Mouse (Mus musculus) MEL (cell line): ENCODE data around the gene Erich6b. TPM values are rescaled to one million over a fixed set of nuclear protein-coding genes. Genes with fewer than 3 reads are reported as not detected.

Experiments used
- DNase-seq: peaks from one replicate; pipeline ENCODE4 v3.0.0; 2011; ENCODE audit warnings: low read depth, low spot score
- H3K27ac ChIP-seq: 2 replicates; pipeline ENCODE4 v1.5.1; 2012; ENCODE audit warnings: low read depth, mild to moderate bottlenecking, control low read depth, low read length, moderate library complexity; ENCODE audit not compliant: control insufficient read depth
- H3K27me3 ChIP-seq, 2 experiments: fragments of 150-350 bp in 1 of 2; sonication (generic) in 1 of 2; 2 replicates each; pipeline ENCODE4 v1.6.1; 2012; ENCODE audit warnings: low read length in 2 of 2, mild to moderate bottlenecking in 2 of 2, improper control_type of control experiment in 1 of 2, moderate library complexity in 1 of 2; ENCODE audit not compliant: insufficient read depth in 2 of 2, control insufficient read depth in 1 of 2
- H3K36me3 ChIP-seq, 2 experiments: 2 replicates each; pipeline ENCODE4 v1.6.1; 2012 to 2014; ENCODE audit warnings: low read length in 2 of 2, improper control_type of control experiment in 1 of 2, inconsistent platforms in 1 of 2, mild to moderate bottlenecking in 1 of 2; ENCODE audit not compliant: insufficient read depth in 2 of 2, control insufficient read depth in 1 of 2
- H3K4me1 ChIP-seq, 2 experiments: fragments of 150-350 bp in 1 of 2; sonication (generic) in 1 of 2; 2 replicates each; pipeline ENCODE4 v1.6.1; 2012; ENCODE audit warnings: low read length in 2 of 2, improper control_type of control experiment in 1 of 2, mild to moderate bottlenecking in 1 of 2; ENCODE audit not compliant: insufficient read depth in 2 of 2, control insufficient read depth in 1 of 2
- H3K4me3 ChIP-seq, 2 experiments: fragments of 150-350 bp in 1 of 2; sonication (generic) in 1 of 2; 2 replicates each; pipeline ENCODE4 v1.5.1; 2012; ENCODE audit warnings: low read depth in 2 of 2, low read length in 2 of 2, mild to moderate bottlenecking in 2 of 2, moderate library complexity in 2 of 2, control low read depth in 1 of 2, improper control_type of control experiment in 1 of 2; ENCODE audit not compliant: control insufficient read depth in 1 of 2, insufficient read depth in 1 of 2
- H3K79me2 ChIP-seq: 2 replicates; pipeline ENCODE4 v1.6.1; 2012; ENCODE audit warnings: mild to moderate bottlenecking, low read length, moderate library complexity; ENCODE audit not compliant: control insufficient read depth, poor library complexity, insufficient read depth
- H3K9ac ChIP-seq: 2 replicates; pipeline ENCODE4 v1.6.1; 2012; ENCODE audit warnings: low read depth, mild to moderate bottlenecking, control low read depth, low read length, moderate library complexity; ENCODE audit not compliant: control insufficient read depth, poor library complexity, severe bottlenecking
- H3K9me3 ChIP-seq: fragments of 150-350 bp; sonication (generic); replicated peaks from 2 replicates; pipeline ENCODE4 v1.6.1; 2012; ENCODE audit warnings: mild to moderate bottlenecking, low read length, improper control_type of control experiment, moderate library complexity; ENCODE audit not compliant: insufficient read depth
- CHD1 ChIP-seq: IDR thresholded peaks from 2 replicates; pipeline ENCODE4 v1.6.1; 2012; ENCODE audit warnings: low read depth, mild to moderate bottlenecking, inconsistent platforms, low read length, improper control_type of control experiment
- CHD2 ChIP-seq: IDR thresholded peaks from 2 replicates; pipeline ENCODE4 v1.6.1; 2011; ENCODE audit warnings: low read length, improper control_type of control experiment
- CTCF ChIP-seq, 3 experiments: IDR thresholded peaks in 2 of 3; conservative IDR thresholded peaks in 1 of 3; 2 replicates each; pipeline ENCODE4 v1.5.1; 2011 to 2012; ENCODE audit warnings: low read length in 3 of 3, low read depth in 2 of 3, mild to moderate bottlenecking in 2 of 3, improper control_type of control experiment in 1 of 3, inconsistent platforms in 1 of 3, mixed read lengths in 1 of 3, moderate library complexity in 1 of 3; ENCODE audit not compliant: control insufficient read depth in 1 of 3, insufficient read depth in 1 of 3, poor library complexity in 1 of 3, severe bottlenecking in 1 of 3
- E2F4 ChIP-seq: IDR thresholded peaks from 2 replicates; pipeline ENCODE4 v1.6.1; 2011; ENCODE audit warnings: low read depth, low read length, improper control_type of control experiment, borderline replicate concordance
- ETS1 ChIP-seq: IDR thresholded peaks from 2 replicates; pipeline ENCODE4 v1.6.1; 2012; ENCODE audit warnings: low read depth, mild to moderate bottlenecking, inconsistent platforms, low read length, improper control_type of control experiment, moderate library complexity
- GATA1 ChIP-seq: IDR thresholded peaks from 2 replicates; pipeline ENCODE4 v1.6.1; 2011; ENCODE audit warnings: low read depth, low read length, improper control_type of control experiment
- HCFC1 ChIP-seq: IDR thresholded peaks from 2 replicates; pipeline ENCODE4 v1.6.1; 2012; ENCODE audit warnings: low read depth, mild to moderate bottlenecking, inconsistent platforms, low read length, improper control_type of control experiment, moderate library complexity
- JUND ChIP-seq: IDR thresholded peaks from 2 replicates; pipeline ENCODE4 v1.6.1; 2011; ENCODE audit warnings: low read depth, mild to moderate bottlenecking, improper control_type of control experiment, low read length
- MAFK ChIP-seq: IDR thresholded peaks from 2 replicates; pipeline ENCODE4 v1.6.1; 2011; ENCODE audit warnings: low read depth, mild to moderate bottlenecking, low read length, improper control_type of control experiment, borderline replicate concordance
- MAZ ChIP-seq: IDR thresholded peaks from 2 replicates; pipeline ENCODE4 v1.6.1; 2012; ENCODE audit warnings: low read depth, mild to moderate bottlenecking, inconsistent platforms, low read length, improper control_type of control experiment
- MEF2A ChIP-seq: IDR thresholded peaks from 2 replicates; pipeline ENCODE4 v1.6.1; 2014; ENCODE audit warnings: low read depth, mild to moderate bottlenecking, inconsistent platforms, low read length, improper control_type of control experiment; ENCODE audit not compliant: poor library complexity, insufficient replicate concordance, severe bottlenecking; ENCODE audit errors: extremely low read depth
- MXI1 ChIP-seq: IDR thresholded peaks from 2 replicates; pipeline ENCODE4 v1.6.1; 2011; ENCODE audit warnings: mild to moderate bottlenecking, low read depth, low read length, improper control_type of control experiment
- MYC ChIP-seq: IDR thresholded peaks from 2 replicates; pipeline ENCODE4 v1.6.1; 2011; ENCODE audit warnings: low read depth, mild to moderate bottlenecking, low read length, improper control_type of control experiment, moderate library complexity
- NELFE ChIP-seq: IDR thresholded peaks from 2 replicates; pipeline ENCODE4 v1.6.1; 2011; ENCODE audit warnings: low read depth, low read length, improper control_type of control experiment
- NRF1 ChIP-seq: IDR thresholded peaks from 2 replicates; pipeline ENCODE4 v1.6.1; 2014; ENCODE audit warnings: low read depth, mild to moderate bottlenecking, inconsistent platforms, low read length, improper control_type of control experiment, moderate library complexity; ENCODE audit not compliant: poor library complexity, insufficient read depth, severe bottlenecking
- POLR2AphosphoS2 ChIP-seq: IDR thresholded peaks from 2 replicates; pipeline ENCODE4 v1.6.1; 2011; ENCODE audit warnings: low read length, improper control_type of control experiment
- RAD21 ChIP-seq: IDR thresholded peaks from 2 replicates; pipeline ENCODE4 v1.6.1; 2011; ENCODE audit warnings: mild to moderate bottlenecking, low read depth, low read length, improper control_type of control experiment
- RCOR1 ChIP-seq: IDR thresholded peaks from 2 replicates; pipeline ENCODE4 v1.6.1; 2012; ENCODE audit warnings: low read depth, mild to moderate bottlenecking, inconsistent platforms, low read length, improper control_type of control experiment
- TAL1 ChIP-seq: IDR thresholded peaks from 2 replicates; pipeline ENCODE4 v1.6.1; 2012; ENCODE audit warnings: mild to moderate bottlenecking, inconsistent platforms, low read length, moderate library complexity, mixed read lengths
- TBP ChIP-seq: IDR thresholded peaks from 2 replicates; pipeline ENCODE4 v1.8.0; 2011; ENCODE audit warnings: low read depth, low read length, improper control_type of control experiment
- TCF12 ChIP-seq: IDR thresholded peaks from 2 replicates; pipeline ENCODE4 v1.6.1; 2014; ENCODE audit warnings: low read depth, mild to moderate bottlenecking, inconsistent platforms, low read length, improper control_type of control experiment, moderate library complexity
- UBTF ChIP-seq: IDR thresholded peaks from 2 replicates; pipeline ENCODE4 v1.6.1; 2012; ENCODE audit warnings: low read depth, mild to moderate bottlenecking, inconsistent platforms, low read length, improper control_type of control experiment, moderate library complexity, borderline replicate concordance; ENCODE audit not compliant: insufficient read depth
- USF1 ChIP-seq: IDR thresholded peaks from 2 replicates; pipeline ENCODE4 v1.6.1; 2014; ENCODE audit warnings: low read depth, mild to moderate bottlenecking, inconsistent platforms, low read length, improper control_type of control experiment, moderate library complexity
- USF2 ChIP-seq, 2 experiments: IDR thresholded peaks; 2 replicates each; pipeline ENCODE4 v1.6.1; 2011 to 2012; ENCODE audit warnings: improper control_type of control experiment in 2 of 2, low read length in 2 of 2, borderline replicate concordance in 1 of 2, inconsistent platforms in 1 of 2, low read depth in 1 of 2, mild to moderate bottlenecking in 1 of 2; ENCODE audit not compliant: insufficient read depth in 1 of 2
- ZC3H11A ChIP-seq: IDR thresholded peaks from 2 replicates; pipeline ENCODE4 v1.6.1; 2012; ENCODE audit warnings: low read depth, mild to moderate bottlenecking, inconsistent platforms, low read length, improper control_type of control experiment
- ZKSCAN1 ChIP-seq: IDR thresholded peaks from 2 replicates; pipeline ENCODE4 v1.6.1; 2012; ENCODE audit warnings: low read depth, mild to moderate bottlenecking, inconsistent platforms, low read length, improper control_type of control experiment, moderate library complexity
- ZMIZ1 ChIP-seq: IDR thresholded peaks from 2 replicates; pipeline ENCODE4 v1.6.1; 2012; ENCODE audit warnings: low read depth, mild to moderate bottlenecking, inconsistent platforms, low read length, improper control_type of control experiment, moderate library complexity
- polyA plus RNA-seq, 2 experiments: library from polyadenylated mRNA; stranded (reverse) in 1 of 2; unstranded in 1 of 2; fragments of >175 nt in 1 of 2; fragments of >200 nt in 1 of 2; gene quantifications; 2 replicates each; pipeline versions ENCODE4 v1.2.1 to v1.2.4; 2012; ENCODE audit warnings: low replicate concordance in 2 of 2, low read depth in 1 of 2; ENCODE audit not compliant: insufficient read length in 2 of 2, insufficient read depth in 1 of 2, missing spikeins in 1 of 2
- total RNA-seq: library from RNA; depleted of rRNA; stranded (reverse); fragments of 300-350 nt; gene quantifications from 2 replicates; pipeline ENCODE4 v1.2.3, GENCODE M21; 2012

Erich6b gene
- total and polyA plus RNA-seq, 3 experiments, result not detected

DNA sequence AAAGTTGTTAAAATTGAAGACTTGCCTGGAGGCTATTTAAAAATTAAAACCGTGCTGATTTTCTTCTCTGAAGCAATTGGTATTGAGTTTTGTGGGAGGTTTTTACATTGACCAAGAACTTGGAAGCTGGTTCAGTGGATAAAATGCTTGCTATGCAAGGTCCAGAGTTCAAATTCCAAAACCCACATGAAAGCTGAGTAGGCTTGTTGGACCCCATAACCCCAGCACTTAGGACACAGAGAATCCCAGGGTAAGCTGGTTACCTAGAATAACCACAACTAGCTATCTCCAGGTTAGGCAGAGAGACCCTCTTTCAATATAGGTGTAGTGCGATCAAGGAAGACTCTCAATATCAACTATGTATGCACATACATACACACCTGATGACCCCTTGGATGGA is 32.9 kb upstream of the Erich6b start:
- no peak for DNase-seq
- H3K79me2 ChIP-seq, result no peaks in the 10 kb centered on the region
- no peaks in the 10 kb centered on the region for H3K36me3 ChIP-seq
- no peaks in the 10 kb centered on the region; a peak in 3 of 4 replicates for H3K27me3 ChIP-seq
- H3K9me3 ChIP-seq, result no peaks in the 10 kb centered on the region
- H3K4me1 ChIP-seq, result no peaks in the 10 kb centered on the region
- H3K27ac ChIP-seq, result no peak overlapping the region
- H3K9ac ChIP-seq, result no peak overlapping the region
- TF ChIP-seq MAFK (no peak), NELFE (no peak), JUND (no peak), E2F4 (no peak), ZMIZ1 (no peak), CHD2 (no peak), TCF12 (no peak), NRF1 (no peak), UBTF (no peak)
- no peak overlapping the region for H3K4me3 ChIP-seq

DNA sequence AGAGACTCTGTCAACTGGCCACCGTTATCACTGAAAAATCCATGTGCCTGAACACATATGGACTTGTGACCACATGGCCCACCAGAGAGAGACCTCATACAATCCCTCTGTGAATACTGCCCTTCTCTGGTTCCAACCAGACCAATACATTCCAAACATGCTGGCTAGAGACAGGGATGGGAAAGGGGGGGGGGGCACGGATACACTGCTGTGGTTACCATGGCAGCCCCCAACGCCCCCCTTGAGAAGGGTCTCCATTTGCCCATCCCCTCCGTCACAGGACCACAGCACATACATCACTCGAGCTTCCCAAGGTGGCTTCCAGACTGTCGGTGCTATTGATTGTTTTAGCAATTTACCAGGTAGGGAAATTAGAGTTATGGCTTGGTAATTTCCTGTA is 25.7 kb upstream of the Erich6b start:
- no peak overlapping the region for H3K4me3 ChIP-seq
- DNase-seq, result no peak
- H3K36me3 ChIP-seq, result no peaks in the 10 kb centered on the region
- no peaks in the 10 kb centered on the region for H3K4me1 ChIP-seq
- no peak overlapping the region for H3K9ac ChIP-seq
- no peaks in the 10 kb centered on the region for H3K79me2 ChIP-seq
- H3K27ac ChIP-seq, result no peak overlapping the region
- no peaks in the 10 kb centered on the region for H3K9me3 ChIP-seq
- TF ChIP-seq ZKSCAN1 (no peak), TAL1 (no peak), MXI1 (no peak), RAD21 (no peak), ZC3H11A (no peak), USF2 (IDR thresholded peaks at IDR 0.05; ENCODE audit: borderline replicate concordance in 1 of 2, insufficient read depth in 1 of 2, low read depth in 1 of 2, low read length in 2 of 2) (no peak), CTCF (IDR thresholded peaks at IDR 0.05 in 2 of 3, conservative IDR thresholded peaks at IDR 0.05 in 1 of 3; ENCODE audit: control insufficient read depth in 1 of 3, insufficient read depth in 1 of 3, low read depth in 2 of 3, low read length in 3 of 3, poor library complexity in 1 of 3, severe bottlenecking in 1 of 3) (no peak)
- peaks cover 3 to 6% of the 10 kb centered on the region in 2 experiments for H3K27me3 ChIP-seq

DNA sequence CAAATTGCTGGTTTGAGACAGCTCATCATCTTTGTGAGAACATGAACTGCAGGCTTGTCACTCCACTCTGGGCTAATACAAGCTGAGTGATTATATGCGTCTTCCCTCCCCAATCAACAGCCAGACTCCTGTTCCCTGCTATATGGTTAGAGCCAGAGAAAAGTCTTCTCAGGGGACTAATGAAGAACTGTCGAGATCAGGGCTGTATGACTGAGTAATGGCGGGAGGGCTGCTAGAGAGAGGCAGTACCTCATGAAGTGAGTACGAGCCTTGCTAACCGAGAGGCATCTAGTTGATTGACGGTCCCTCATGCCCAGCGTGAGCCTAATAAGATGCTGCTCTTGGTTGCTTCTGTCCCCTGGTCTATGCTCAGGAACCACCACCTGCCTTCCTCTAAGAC is 19.1 kb upstream of the Erich6b start:
- no peak overlapping the region for H3K4me3 ChIP-seq
- no peak overlapping the region for H3K9ac ChIP-seq
- H3K36me3 ChIP-seq, result no peaks in the 10 kb centered on the region
- H3K27ac ChIP-seq, result no peak overlapping the region
- H3K4me1 ChIP-seq, result no peaks in the 10 kb centered on the region
- H3K9me3 ChIP-seq, result no peaks in the 10 kb centered on the region
- peaks cover 7 to 11% of the 10 kb centered on the region in 2 experiments for H3K27me3 ChIP-seq
- no peaks in the 10 kb centered on the region for H3K79me2 ChIP-seq
- no peak for DNase-seq
- no peak for TF ChIP-seq POLR2AphosphoS2
- no peak for TF ChIP-seq MAZ
- no peak for TF ChIP-seq TBP
- no peak for TF ChIP-seq MAFK
- TF ChIP-seq HCFC1, result no peak
- TF ChIP-seq MEF2A, result no peak
- no peak for TF ChIP-seq ZC3H11A
- no peak for TF ChIP-seq GATA1
- no peak for TF ChIP-seq USF1
- no peak for TF ChIP-seq ZKSCAN1
- TF ChIP-seq USF2 (IDR thresholded peaks at IDR 0.05; ENCODE audit: borderline replicate concordance in 1 of 2, insufficient read depth in 1 of 2, low read depth in 1 of 2, low read length in 2 of 2), result no peak
- no peak for TF ChIP-seq MYC
- TF ChIP-seq ETS1, result no peak
- no peak for TF ChIP-seq UBTF
- no peak for TF ChIP-seq CHD1
- TF ChIP-seq RCOR1, result no peak
